Mouse (Mus musculus) thymus, postnatal 14 days (tissue): ENCODE results near the gene Olfr480.

ENCODE experiments used
- DNase-seq: peaks from one replicate; pipeline ENCODE4 v3.0.0; 2021

Olfr480 gene

GRCm38 (mm10) chr7:108067246-108067645 lies at the start of gene Olfr480:
Gene Olfr480 (minus strand): TSS chr7:108067346.
- DNase-seq: no peak

- no peak for DNase-seq
These were observed 33.4 kb upstream of the Olfr480 start, which contains the start of gene Olfr483 for GRCm38 (mm10) chr7:108100549-108100948. Gene Olfr483 (plus strand): TSS chr7:108100849.

GRCm38 (mm10) chr7:108097486-108097885 lies 30.3 kb upstream of the Olfr480 start, which contains the start of gene Olfr482:
Gene Olfr482 (minus strand): TSS chr7:108097586.
- no peak for DNase-seq

- no peak for DNase-seq
These were observed 12.4 kb upstream of the Olfr480 start, which contains the start of gene Olfr481 for GRCm38 (mm10) chr7:108079555-108079954. Gene Olfr481 (plus strand): TSS chr7:108079855.

- DNase-seq: no peak
These were observed 16.8 kb downstream of the Olfr480 start, which contains the start of gene Olfr479 for GRCm38 (mm10) chr7:108050393-108050792. Gene Olfr479 (plus strand): TSS chr7:108050693.

- no peak for DNase-seq
These were observed 33.3 kb downstream of the Olfr480 start, which contains the start of gene Olfr478 for GRCm38 (mm10) chr7:108033889-108034288. Gene Olfr478 (minus strand): TSS chr7:108033989.
